Mouse (Mus musculus): ENCODE data around the gene Ttc39b. TPM values are rescaled to one million over a fixed set of nuclear protein-coding genes. Genes with fewer than 3 reads are reported as not detected.
"Not testable (repeated sequence)": the region's sequence is repeated elsewhere in the genome, so short reads cannot be mapped to it uniquely, and the experiment has no call there.

Ttc39b gene
- total RNA-seq, 2 experiments from 2014 or later: 7.9 to 8.5 TPM

GRCm38 (mm10) chr4:83237656-83238055 lies 86.4 kb downstream of the Ttc39b start:
- no peak for ATAC-seq (replicated peaks; ENCODE audit: low FRiP score, low TSS enrichment, poor library complexity, severe bottlenecking)

GRCm38 (mm10) chr4:83235304-83235703 lies 88.8 kb downstream of the Ttc39b start:
- not testable (repeated sequence) for ATAC-seq (replicated peaks; ENCODE audit: low FRiP score, low TSS enrichment, poor library complexity, severe bottlenecking)

- ATAC-seq (replicated peaks; ENCODE audit: low FRiP score, low TSS enrichment, poor library complexity, severe bottlenecking): no peak
These were observed 89.3 kb downstream of the Ttc39b start for GRCm38 (mm10) chr4:83234739-83235138.

GRCm38 (mm10) chr4:83234132-83234531 lies 89.9 kb downstream of the Ttc39b start:
- no peak for ATAC-seq (replicated peaks; ENCODE audit: low FRiP score, low TSS enrichment, poor library complexity, severe bottlenecking)

- ATAC-seq (replicated peaks; ENCODE audit: low FRiP score, low TSS enrichment, poor library complexity, severe bottlenecking): no peak
These were observed 90.6 kb downstream of the Ttc39b start for GRCm38 (mm10) chr4:83233181-83234123.

GRCm38 (mm10) chr4:83232315-83232880 lies 91.7 kb downstream of the Ttc39b start:
- ATAC-seq (replicated peaks; ENCODE audit: low FRiP score, low TSS enrichment, poor library complexity, severe bottlenecking): no peak

- no peak for ATAC-seq (replicated peaks; ENCODE audit: low FRiP score, low TSS enrichment, poor library complexity, severe bottlenecking)
These were observed 95.3 kb downstream of the Ttc39b start for GRCm38 (mm10) chr4:83228664-83229283.

- no peak for ATAC-seq (replicated peaks; ENCODE audit: low FRiP score, low TSS enrichment, poor library complexity, severe bottlenecking)
These were observed 96.0 kb downstream of the Ttc39b start for GRCm38 (mm10) chr4:83228073-83228472.

- no peak for ATAC-seq (replicated peaks; ENCODE audit: low FRiP score, low TSS enrichment, poor library complexity, severe bottlenecking)
These were observed 98.3 kb downstream of the Ttc39b start for GRCm38 (mm10) chr4:83225633-83226360.

GRCm38 (mm10) chr4:83224242-83224641 lies 99.8 kb downstream of the Ttc39b start:
- peak; percentile 78 for ATAC-seq (replicated peaks; ENCODE audit: low FRiP score, low TSS enrichment, poor library complexity, severe bottlenecking)

- ATAC-seq (replicated peaks; ENCODE audit: low FRiP score, low TSS enrichment, poor library complexity, severe bottlenecking): no peak
These were observed 100.9 kb downstream of the Ttc39b start for GRCm38 (mm10) chr4:83223197-83223596.

GRCm38 (mm10) chr4:83220761-83221557 lies 103.1 kb downstream of the Ttc39b start:
- ATAC-seq (replicated peaks; ENCODE audit: low FRiP score, low TSS enrichment, poor library complexity, severe bottlenecking): no peak

- ATAC-seq (replicated peaks; ENCODE audit: low FRiP score, low TSS enrichment, poor library complexity, severe bottlenecking): no peak
These were observed 104.8 kb downstream of the Ttc39b start for GRCm38 (mm10) chr4:83219253-83219652.

- ATAC-seq (replicated peaks; ENCODE audit: low FRiP score, low TSS enrichment, poor library complexity, severe bottlenecking): no peak
These were observed 106.9 kb downstream of the Ttc39b start for GRCm38 (mm10) chr4:83217128-83217527.

GRCm38 (mm10) chr4:83216381-83216780 lies 107.7 kb downstream of the Ttc39b start:
- ATAC-seq (replicated peaks; ENCODE audit: low FRiP score, low TSS enrichment, poor library complexity, severe bottlenecking): no peak

- ATAC-seq (replicated peaks; ENCODE audit: low FRiP score, low TSS enrichment, poor library complexity, severe bottlenecking): no peak
These were observed 108.3 kb downstream of the Ttc39b start for GRCm38 (mm10) chr4:83215776-83216175.

- ATAC-seq (replicated peaks; ENCODE audit: low FRiP score, low TSS enrichment, poor library complexity, severe bottlenecking): no peak
These were observed 109.1 kb downstream of the Ttc39b start for GRCm38 (mm10) chr4:83214822-83215558.

- ATAC-seq (replicated peaks; ENCODE audit: low FRiP score, low TSS enrichment, poor library complexity, severe bottlenecking): no peak
These were observed 110.3 kb downstream of the Ttc39b start for GRCm38 (mm10) chr4:83213752-83214151.
